Mouse (Mus musculus) right cerebral cortex, adult 2 months (tissue): ENCODE data around the gene Lrrc8a.

ENCODE experiments used
- DNase-seq, 2 experiments: peaks; one replicate each; pipeline ENCODE4 v3.0.0; 2021 to 2022; ENCODE audit warnings: low spot score in 2 of 2

The Lrrc8a gene

DNA sequence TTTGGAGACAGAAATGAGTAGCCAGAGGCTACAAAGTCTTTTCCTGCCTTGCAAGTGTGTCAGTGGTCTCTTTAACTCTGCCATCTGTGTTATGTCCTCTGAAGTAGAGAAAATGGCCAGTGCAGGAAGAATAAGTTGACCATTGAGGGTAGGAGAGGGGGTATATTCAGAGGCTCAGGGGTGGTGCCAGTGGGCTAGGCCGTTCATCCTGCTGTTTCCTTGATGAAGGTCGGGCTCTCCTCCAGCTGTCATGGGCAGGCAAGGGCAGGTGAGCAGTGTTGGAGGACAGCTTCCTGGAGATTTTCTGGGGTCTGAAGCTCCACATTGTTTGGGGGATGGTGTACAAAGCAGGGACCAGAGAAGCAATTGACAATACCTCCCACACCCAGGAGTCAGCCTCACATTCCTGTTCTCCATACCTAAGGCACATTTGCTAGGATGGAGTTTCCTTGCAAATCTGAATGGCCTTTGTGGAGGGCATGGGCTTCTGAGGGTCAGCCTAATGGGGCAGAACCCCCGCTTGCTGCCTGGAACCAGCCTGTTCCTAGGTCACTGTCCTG lies 1.5 kb downstream of the Lrrc8a start:
- no peak for DNase-seq

- no peak for DNase-seq
These were observed 2.3 kb downstream of the Lrrc8a start for GRCm38 (mm10) chr2:30239777-30240176.

GRCm38 (mm10) chr2:30240267-30240666 lies 2.8 kb downstream of the Lrrc8a start, which contains the start of gene Gm28035:
TSS of gene Gm28035 (plus strand) at chr2:30240567.
- no peak for DNase-seq

GRCm38 (mm10) chr2:30242509-30242908 lies 5.0 kb downstream of the Lrrc8a start:
- DNase-seq = no peak

GRCm38 (mm10) chr2:30243391-30243790 lies 5.9 kb downstream of the Lrrc8a start:
- DNase-seq = no peak

- no peak for DNase-seq
These were observed 7.2 kb downstream of the Lrrc8a start for GRCm38 (mm10) chr2:30244595-30245178.

- DNase-seq = no peak
These were observed 9.5 kb downstream of the Lrrc8a start for GRCm38 (mm10) chr2:30247036-30247435.

DNA sequence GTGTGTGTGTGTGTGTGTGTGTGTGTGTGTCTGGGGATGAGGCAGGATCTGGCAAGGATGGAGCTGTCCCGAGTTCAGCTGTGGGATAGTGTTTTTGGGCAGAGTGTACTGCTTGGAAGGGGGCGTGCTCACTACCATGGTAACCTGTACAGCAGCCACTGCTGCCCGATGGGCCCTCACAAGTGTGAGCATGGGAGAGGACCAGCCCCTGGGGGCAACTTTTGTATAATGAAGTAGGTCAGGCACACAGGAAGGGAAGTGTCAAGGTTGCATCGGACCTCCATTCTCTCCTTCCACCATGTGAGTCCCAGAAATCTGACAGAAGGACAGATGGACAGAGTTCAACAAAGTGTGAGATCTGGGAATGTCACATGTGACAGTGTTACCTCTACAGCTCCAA lies 10.2 kb downstream of the Lrrc8a start:
- DNase-seq = no peak

DNA sequence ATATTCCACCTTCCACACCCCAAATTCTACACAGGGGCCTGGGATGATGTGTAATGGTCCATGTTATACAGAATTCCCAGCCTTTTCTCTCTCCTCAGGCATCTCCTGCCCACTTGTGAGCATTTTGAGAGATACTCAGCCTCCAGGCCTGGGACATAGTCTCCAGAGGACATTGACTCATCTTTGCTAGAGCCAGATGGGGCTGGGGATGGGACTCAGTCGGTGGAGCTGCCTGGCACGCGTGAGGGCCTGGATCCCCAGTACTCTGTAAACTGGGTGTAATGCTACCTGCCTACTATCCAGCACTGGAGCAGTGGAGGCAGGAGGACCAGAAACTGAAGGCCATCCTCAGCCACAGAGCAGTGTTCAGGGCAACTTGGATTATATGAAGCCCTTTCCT lies 11.7 kb downstream of the Lrrc8a start:
- no peak for DNase-seq

DNA sequence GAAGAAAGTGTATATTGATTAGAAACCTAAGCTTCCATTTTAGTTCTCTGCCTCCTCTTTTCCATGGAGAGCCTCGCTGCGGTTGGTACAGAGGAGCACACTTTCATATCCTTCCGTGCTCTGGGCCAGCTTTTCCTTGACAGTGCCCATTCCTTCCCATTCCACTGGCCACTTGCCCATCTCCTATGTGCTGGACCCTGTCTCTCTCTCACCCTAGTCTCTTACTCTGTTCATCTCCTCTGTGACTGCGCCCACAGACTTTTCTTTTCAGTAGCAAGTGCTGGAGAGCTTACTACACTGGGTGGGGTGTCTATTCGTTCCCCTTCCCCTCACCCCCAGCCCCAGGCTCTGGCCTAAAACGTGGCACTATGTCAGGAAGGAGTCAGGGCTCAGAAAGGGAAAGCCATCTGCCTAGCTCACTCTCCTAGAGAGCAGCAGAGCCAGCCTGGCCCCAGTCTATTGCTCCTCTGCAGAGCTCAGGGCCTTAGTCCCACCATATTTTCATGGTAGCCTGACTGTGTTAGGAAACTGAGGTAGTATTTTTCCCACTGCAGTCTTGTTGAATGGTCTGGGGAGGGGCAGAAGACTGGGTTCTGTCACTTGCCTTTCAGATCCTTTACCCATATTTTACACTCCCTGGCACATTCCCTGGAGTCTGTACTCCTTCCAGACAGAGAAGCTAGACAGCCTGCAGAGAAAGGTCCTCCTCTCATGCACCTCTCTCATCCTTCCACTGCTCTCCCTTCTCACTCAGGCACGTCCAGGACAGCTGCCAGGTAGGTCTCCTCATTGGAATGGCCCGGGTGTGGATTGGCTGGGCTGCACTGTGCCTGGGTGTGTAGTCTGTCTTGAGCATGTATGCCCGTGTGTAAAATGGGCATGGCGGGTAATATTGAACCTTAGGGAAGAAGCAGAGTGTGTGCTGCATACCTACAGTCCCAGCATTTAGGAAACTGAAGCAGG lies 12.9 kb downstream of the Lrrc8a start:
- no peak for DNase-seq

- no peak for DNase-seq
These were observed 14.0 kb downstream of the Lrrc8a start for GRCm38 (mm10) chr2:30251417-30252104.

GRCm38 (mm10) chr2:30252521-30252920 lies 15.0 kb downstream of the Lrrc8a start:
- DNase-seq = peak in 1 of 2 experiments; percentile 41

DNA sequence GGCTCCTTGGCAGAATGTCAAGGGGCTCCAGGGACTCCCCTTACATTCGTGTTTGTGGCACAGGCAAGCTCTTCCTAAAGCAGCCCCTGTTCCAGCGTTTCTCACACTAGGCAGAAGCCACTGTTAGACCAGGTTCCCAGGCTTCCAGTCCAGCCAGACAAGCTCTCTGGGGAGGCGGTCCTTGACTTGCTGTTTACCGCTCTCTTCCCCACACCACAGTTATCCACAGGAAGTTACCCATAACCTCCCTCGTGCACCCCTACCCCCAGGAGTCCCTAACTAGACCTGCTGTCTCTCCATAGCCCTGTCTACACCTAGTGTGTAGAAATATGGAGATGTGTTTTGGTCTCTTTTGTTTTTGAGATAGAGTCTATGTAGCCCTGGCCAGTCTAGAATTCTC lies 16.3 kb downstream of the Lrrc8a start:
- DNase-seq = no peak

- no peak for DNase-seq
These were observed 18.3 kb downstream of the Lrrc8a start for GRCm38 (mm10) chr2:30255631-30256395.

DNA sequence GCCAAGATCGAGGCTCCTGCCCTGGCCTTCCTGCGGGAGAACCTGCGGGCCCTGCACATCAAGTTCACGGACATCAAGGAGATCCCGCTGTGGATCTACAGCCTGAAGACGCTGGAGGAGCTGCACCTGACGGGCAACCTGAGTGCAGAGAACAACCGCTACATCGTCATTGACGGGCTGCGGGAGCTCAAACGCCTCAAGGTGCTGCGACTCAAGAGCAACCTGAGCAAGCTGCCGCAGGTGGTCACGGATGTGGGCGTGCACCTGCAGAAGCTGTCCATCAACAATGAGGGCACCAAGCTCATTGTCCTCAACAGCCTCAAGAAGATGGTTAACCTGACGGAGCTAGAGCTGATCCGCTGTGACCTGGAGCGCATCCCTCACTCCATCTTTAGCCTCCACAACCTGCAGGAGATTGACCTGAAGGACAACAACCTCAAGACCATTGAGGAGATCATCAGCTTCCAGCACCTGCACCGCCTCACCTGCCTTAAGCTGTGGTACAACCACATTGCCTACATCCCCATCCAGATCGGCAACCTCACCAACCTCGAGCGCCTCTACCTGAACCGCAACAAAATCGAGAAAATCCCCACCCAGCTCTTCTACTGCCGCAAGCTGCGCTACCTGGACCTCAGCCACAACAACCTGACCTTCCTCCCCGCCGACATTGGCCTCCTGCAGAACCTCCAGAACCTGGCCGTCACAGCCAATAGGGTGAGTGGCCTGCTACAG lies 19.3 kb downstream of the Lrrc8a start:
- no peak for DNase-seq

DNA sequence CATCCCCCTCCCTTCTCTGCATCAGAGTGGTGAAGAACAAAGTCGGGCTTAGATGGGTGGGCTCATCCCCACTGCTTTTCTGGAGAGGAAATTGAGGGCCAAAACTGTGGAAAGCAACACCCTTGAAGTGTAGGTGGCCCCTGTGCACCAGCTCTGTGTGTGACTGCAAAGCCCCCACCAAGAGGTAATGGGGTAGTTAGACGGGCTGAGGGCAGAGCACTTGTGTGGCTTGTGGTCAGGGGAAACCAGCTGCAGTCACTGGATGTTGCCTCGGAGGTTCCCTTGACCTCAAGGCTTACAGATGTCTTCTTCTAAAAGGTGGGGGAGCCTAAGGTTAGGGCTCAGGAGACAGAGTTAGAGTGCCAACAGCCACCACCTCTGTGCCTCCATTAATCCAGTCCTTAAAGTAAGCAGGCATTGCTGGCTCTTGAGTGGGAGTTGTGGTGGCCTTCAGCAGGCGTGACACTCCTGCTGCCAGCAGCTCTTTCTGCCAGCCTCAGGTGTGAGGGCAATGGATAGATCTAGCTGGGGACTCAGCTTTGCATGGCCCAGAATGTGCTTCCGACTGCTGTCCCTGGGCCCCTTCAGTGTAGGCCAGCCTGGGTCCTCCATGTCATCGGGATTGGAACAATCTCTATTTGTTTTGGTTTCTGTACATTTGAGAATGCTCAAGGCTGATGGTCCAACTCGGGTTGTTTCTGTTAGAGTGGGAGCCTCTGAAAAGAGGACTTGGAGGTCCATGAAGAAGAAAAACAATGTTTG lies 20.4 kb downstream of the Lrrc8a start:
- DNase-seq = no peak

DNA sequence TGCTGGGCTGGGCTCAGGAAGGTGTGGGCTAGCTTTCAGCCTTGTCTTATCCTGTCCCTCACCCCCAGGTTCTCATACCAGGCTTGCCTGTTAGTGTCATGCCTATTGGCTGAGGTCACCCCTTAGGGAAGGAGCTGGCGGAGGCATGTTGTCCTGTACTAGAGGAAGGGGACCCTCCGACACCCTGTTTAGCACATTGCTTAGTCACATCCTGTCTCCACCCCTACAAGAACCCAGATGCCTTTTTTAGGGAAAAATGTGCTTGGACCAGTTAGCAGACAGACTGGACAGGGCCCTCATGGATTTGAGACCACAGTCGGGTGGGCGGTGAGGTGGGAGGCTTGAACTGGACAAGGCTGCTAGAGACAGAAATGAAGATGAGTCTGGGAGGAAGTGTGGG lies 21.1 kb downstream of the Lrrc8a start:
- DNase-seq = no peak

- DNase-seq = no peak
These were observed 21.9 kb downstream of the Lrrc8a start for GRCm38 (mm10) chr2:30259131-30260064.
